18 mouse cellular contexts compared by ENCODE assay signal in genomic region chr2:80073426-80073825, GRCm38 (mm10). TPM values are rescaled to one million over a fixed set of nuclear protein-coding genes. Genes with fewer than 3 reads are reported as not detected.
"Had no signal": no experiment of that assay in that cellular context is flagged by ENCODE, and none has a peak within 500 bp of the region (broad histone marks: within the 10 kb centered on the region; RNA-seq: fewer than 3 reads in every experiment).

No protein-coding gene starts in this region.

- H3K27ac ChIP-seq: kidney, postnatal 0 days; liver, embryonic 13.5 days; midbrain, embryonic 12.5 days; neural tube, embryonic 13.5 days; stomach, embryonic 15.5 days had no signal

- DNase-seq: kidney, adult 2 months; kidney, postnatal 25 days; liver, embryonic 13.5 days; lung, adult 2 months; lung, postnatal 14 days; lung, postnatal 4 days; right cerebral cortex, postnatal 25 days; spleen, adult 18-20 months; thymus, postnatal 25 days had no signal

- H3K4me3 ChIP-seq: liver, embryonic 13.5 days; midbrain, embryonic 12.5 days; myocyte; neural tube, embryonic 13.5 days; stomach, embryonic 15.5 days had no signal

- H3K36me3 ChIP-seq: liver, embryonic 13.5 days; midbrain, embryonic 12.5 days; neural tube, embryonic 13.5 days; stomach, embryonic 15.5 days had no signal

- H3K27me3 ChIP-seq: liver, embryonic 13.5 days; midbrain, embryonic 12.5 days; neural tube, embryonic 13.5 days; stomach, embryonic 15.5 days had no signal

- ATAC-seq: midbrain, embryonic 16.5 days had no signal

- H3K9me3 ChIP-seq: liver, embryonic 13.5 days; midbrain, embryonic 12.5 days; neural tube, embryonic 13.5 days; stomach, embryonic 15.5 days had no signal

- H3K4me2 ChIP-seq: liver, embryonic 13.5 days; midbrain, embryonic 12.5 days; neural tube, embryonic 13.5 days; stomach, embryonic 15.5 days had no signal

- H3K9ac ChIP-seq: liver, embryonic 13.5 days; midbrain, embryonic 12.5 days; neural tube, embryonic 13.5 days; stomach, embryonic 15.5 days had no signal

- H3K4me1 ChIP-seq: liver, embryonic 13.5 days; midbrain, embryonic 12.5 days; neural tube, embryonic 13.5 days; stomach, embryonic 15.5 days had no signal

RNA-seq across cellular contexts. Expression of gene Pde1a, which starts 55.8 kb away (rescaled TPM):
- total RNA-seq: megakaryocyte progenitor cell, adult 5-6 weeks; megakaryocyte-erythroid progenitor cell, adult 5-6 weeks; monocyte, adult 5-6 weeks had no signal
